Mouse (Mus musculus) right cerebral cortex, postnatal 10 days (tissue): ENCODE measurements at regions not wholly inside any gene's neighbourhood (a gene's known extent, or its start where the extent isn't known, plus 50 kb on each side); places are given as distances from the start of the nearest gene placed in this dataset.
A peak's percentile ranks its signal among the peaks of the same experiment; 100 is the strongest.

Source experiments
- DNase-seq, 2 experiments: peaks; one replicate each; pipeline ENCODE4 v3.0.0; 2021; ENCODE audit warnings: low spot score in 2 of 2

- DNase-seq = no peak
These were observed 102.9 kb upstream of the Rsrc1 start for GRCm38 (mm10) chr3:66878336-66878735.

DNA sequence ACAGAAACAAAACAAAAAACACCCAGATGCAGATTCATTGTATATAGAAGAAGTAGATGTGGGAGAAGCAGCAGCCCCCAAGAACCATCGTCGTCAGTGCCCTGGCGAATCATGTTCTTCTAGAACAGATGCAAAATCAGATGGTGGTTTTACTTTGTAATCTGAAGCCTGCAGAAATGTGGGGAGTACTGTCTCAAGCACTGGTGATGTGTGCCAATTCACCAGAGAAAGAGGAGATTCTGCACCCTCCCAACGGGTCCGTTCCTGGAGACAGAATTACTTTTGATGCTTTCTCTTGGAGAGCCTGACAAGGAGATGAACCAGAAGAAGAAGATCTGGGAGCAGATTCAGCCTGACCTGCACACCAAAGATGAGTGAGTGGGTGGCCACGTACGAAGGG is 98.5 kb upstream of the Rsrc1 start:
- DNase-seq = peak; percentile 17 to 18

DNA sequence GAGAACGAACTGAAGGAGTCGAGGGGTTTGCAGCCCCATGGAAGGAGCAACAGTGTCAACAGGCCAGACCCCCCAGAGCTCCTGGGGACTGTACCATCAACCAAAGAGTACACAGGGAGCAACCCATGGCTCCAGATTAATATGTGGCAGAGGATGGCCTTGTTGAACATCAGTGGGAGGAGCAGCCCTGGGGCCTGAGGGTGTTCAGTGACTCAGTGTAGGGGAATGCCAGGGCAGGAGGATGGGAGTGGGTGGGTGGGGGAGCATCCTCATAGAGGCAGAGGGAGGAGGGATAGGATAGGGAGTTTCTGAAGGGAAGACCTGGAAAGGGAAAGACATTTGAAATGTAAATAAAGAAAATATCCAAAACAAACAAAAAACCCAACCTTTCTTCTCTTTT is 85.5 kb upstream of the Rsrc1 start:
- DNase-seq = no peak
